Comparison of ENCODE assay signal across 18 mouse cellular contexts in genomic region chr17:57587273-57587672, GRCm38 (mm10). TPM values are rescaled to one million over a fixed set of nuclear protein-coding genes. Genes with fewer than 3 reads are reported as not detected.
DNase-seq lines count a peak whose midpoint lies in the region; TF ChIP-seq lines count a peak whose summit lies in the region.
"Not testable (repeated sequence)": the region's sequence is repeated elsewhere in the genome, so short reads cannot be mapped to it uniquely, and the experiment has no call there.
"Had no signal": no experiment of that assay in that cellular context is flagged by ENCODE, and none has a peak within 500 bp of the region (broad histone marks: within the 10 kb centered on the region; RNA-seq: fewer than 3 reads in every experiment).

No protein-coding gene starts in this region.

- peak overlapping the region; percentile 36; the same call in 1 of the 2 replicates for H3K4me2 ChIP-seq in CH12.LX (ENCODE audit: insufficient read depth, low read depth, poor library complexity, severe bottlenecking)

- not testable (repeated sequence) for TF ChIP-seq POLR2A in CH12.LX (IDR thresholded peaks at IDR 0.05; ENCODE audit: low read depth, low read length)

- TF ChIP-seq EP300 in CH12.LX (IDR thresholded peaks at IDR 0.05; ENCODE audit: low read length), result not testable (repeated sequence)

- not testable (repeated sequence) for TF ChIP-seq RAD21 in CH12.LX (IDR thresholded peaks at IDR 0.05; ENCODE audit: low read depth, low read length)

- H3K9me3 ChIP-seq in CH12.LX (replicated peaks; ENCODE audit: low read length), result not testable (repeated sequence)

- H3K79me2 ChIP-seq in CH12.LX (replicated peaks; ENCODE audit: control insufficient read depth, extremely low read depth, insufficient read depth, poor library complexity, severe bottlenecking), result not testable (repeated sequence)

- H3K36me3 ChIP-seq in CH12.LX (replicated peaks in 1 of 2; ENCODE audit: control insufficient read depth in 1 of 2, insufficient read depth in 1 of 2, low read length in 1 of 2), result not testable (repeated sequence)

- H3K27me3 ChIP-seq in CH12.LX (replicated peaks), result not testable (repeated sequence)

- not testable (repeated sequence) for TF ChIP-seq CTCF in CH12.LX (conservative IDR thresholded peaks at IDR 0.05 in 1 of 2, IDR thresholded peaks at IDR 0.05 in 1 of 2; ENCODE audit: low read depth in 2 of 2, low read length in 2 of 2)

- H3K27ac ChIP-seq in CH12.LX (ENCODE audit: insufficient read depth, low read depth), result not testable (repeated sequence)

- DNase-seq in A20 (ENCODE audit: low read depth, low spot score), result peak; percentile 56
- DNase-seq in CH12.LX (ENCODE audit: extremely low read depth), result peak; percentile 54
- peak; percentile 16 for DNase-seq in R1 (ENCODE audit: low read depth, low spot score)

- not testable (repeated sequence) for H3K4me3 ChIP-seq in CH12.LX (replicated peaks in 1 of 3; ENCODE audit: low read depth in 2 of 3, low read length in 2 of 3, poor library complexity in 1 of 3)

- dilution Hi-C loops in CH12.LX (cut with MboI; ENCODE audit: extremely low pct_ligation_motif_present, extremely low pct_unique_long_range_greater_than_20kb, low sequenced_read_pairs), result not testable (repeated sequence)

- not testable (repeated sequence) for H3K9ac ChIP-seq in CH12.LX (ENCODE audit: insufficient read depth, low read depth)

- H3K4me1 ChIP-seq in CH12.LX (ENCODE audit: control insufficient read depth in 1 of 2, insufficient read depth in 2 of 2), result not testable (repeated sequence)

- in situ Hi-C loops in CH12.LX (cut with MboI; ENCODE audit: low pct_ligation_motif_present, low pct_unique_long_range_greater_than_20kb, low sequenced_read_pairs), result not testable (repeated sequence)

RNA-seq across cellular contexts. Expression of gene Vmn2r120, which starts 42.0 kb away (rescaled TPM):
- not detected in 2 replicates for total RNA-seq in CH12.LX (2012; rRNA removed)
- not detected in 2 replicates for total RNA-seq in CH12.LX (2014; rRNA removed)
- 0.05 TPM in 1 of 2 replicates, not detected in the other for polyA plus RNA-seq in CH12.LX (2012; ENCODE audit: insufficient read length, low read depth)
- total RNA-seq: adrenal gland, adult 18-20 months; adrenal gland, adult 2 months; adrenal gland, adult 8-10 months; adrenal gland, postnatal 10 days; adrenal gland, postnatal 14 days; adrenal gland, postnatal 25 days; adrenal gland, postnatal 36 days; adrenal gland, postnatal 4 days; ES-E14; MEL had no signal
- polyA plus RNA-seq: adrenal gland, adult 2 months; brain, embryonic 14.5 days; C2C12; cerebellum, adult 2 months; G1E; Patski had no signal
